Mouse (Mus musculus) stomach, embryonic 16.5 days (tissue): ENCODE results near the gene Mex3d. TPM values are rescaled to one million over a fixed set of nuclear protein-coding genes. Genes with fewer than 3 reads are reported as not detected.

Source experiments
- ATAC-seq: fragments of 200-750 bp; cut with Nextera tagmentation; 2 replicates; pipeline ENCODE4 v1.8.0; 2017; ENCODE audit warnings: moderate number of reproducible peaks, moderate TSS enrichment; ENCODE audit not compliant: insufficient read depth, low FRiP score
- H3K27ac ChIP-seq: fragments of 300-500 bp; sonication (generic); 2 replicates; pipeline ENCODE4 v1.5.1; 2014; ENCODE audit warnings: low read length
- H3K27me3 ChIP-seq: fragments of 300-500 bp; sonication (generic); 2 replicates; pipeline ENCODE4 v1.6.1; 2014; ENCODE audit warnings: low read length, control low read depth, mixed read lengths; ENCODE audit not compliant: control insufficient read depth, insufficient read depth
- H3K36me3 ChIP-seq: fragments of 300-500 bp; sonication (generic); 2 replicates; pipeline ENCODE4 v1.6.1; 2014; ENCODE audit warnings: low read length; ENCODE audit not compliant: control insufficient read depth, insufficient read depth
- H3K4me1 ChIP-seq: fragments of 300-500 bp; sonication (generic); 2 replicates; pipeline ENCODE4 v1.6.1; 2014; ENCODE audit warnings: low read length, control low read depth, mixed read lengths; ENCODE audit not compliant: control insufficient read depth, insufficient read depth
- H3K4me2 ChIP-seq: fragments of 300-500 bp; sonication (generic); 2 replicates; pipeline ENCODE4 v1.6.1; 2014; ENCODE audit warnings: low read depth, low read length, mixed read lengths
- H3K4me3 ChIP-seq: fragments of 300-500 bp; sonication (generic); replicated peaks from 2 replicates; pipeline ENCODE4 v1.5.1; 2014; ENCODE audit warnings: mild to moderate bottlenecking, low read length
- H3K9ac ChIP-seq: fragments of 300-500 bp; sonication (generic); 2 replicates; pipeline ENCODE4 v1.6.1; 2014; ENCODE audit warnings: low read length
- H3K9me3 ChIP-seq: fragments of 300-500 bp; sonication (generic); replicated peaks from 2 replicates; pipeline ENCODE4 v1.6.1; 2016; ENCODE audit warnings: low read length, control low read depth; ENCODE audit not compliant: control insufficient read depth
- WGBS: fragments of 180-500 bp; shearing (Covaris S2); extraction: QIAGEN DNeasy Blood & Tissue Kit; methylation state at CpG from one replicate; pipeline ENCODE4 v1.1.7; 2014; 5-methylcytosine and 5-hydroxymethylcytosine counted together
- polyA plus RNA-seq: library from polyadenylated mRNA; unstranded; fragments of >200 nt; fragmentation: Nextera tagmentation; extraction: Ambion mirVana; gene quantifications from 2 replicates; pipeline ENCODE4 v1.2.1, GENCODE M21; 2015

The Mex3d gene
- polyA plus RNA-seq: 3.0 and 4.1 TPM in 2 replicates

GRCm38 (mm10) chr10:80387522-80387959, at the start of gene Mex3d:
Mex3d (minus strand) TSS chr10:80387659.
- ATAC-seq: peak; percentile 71
- Histone ChIP-seq H3K4me3 (peak within 1 kb of the TSS; percentile 80), H3K4me1 (peaks cover 28% of the 10 kb centered on the region), H3K27me3 (no peaks in the 10 kb centered on the region), H3K4me2 (peak within 1 kb of the TSS; percentile 80), H3K9ac (peak within 1 kb of the TSS; percentile 98), H3K27ac (peak within 1 kb of the TSS; percentile 82), H3K36me3 (peaks cover 11% of the 10 kb centered on the region), H3K9me3 (no peaks in the 10 kb centered on the region)
- 0% methylated on average over 10 of the region's 61 CpGs for WGBS

DNA sequence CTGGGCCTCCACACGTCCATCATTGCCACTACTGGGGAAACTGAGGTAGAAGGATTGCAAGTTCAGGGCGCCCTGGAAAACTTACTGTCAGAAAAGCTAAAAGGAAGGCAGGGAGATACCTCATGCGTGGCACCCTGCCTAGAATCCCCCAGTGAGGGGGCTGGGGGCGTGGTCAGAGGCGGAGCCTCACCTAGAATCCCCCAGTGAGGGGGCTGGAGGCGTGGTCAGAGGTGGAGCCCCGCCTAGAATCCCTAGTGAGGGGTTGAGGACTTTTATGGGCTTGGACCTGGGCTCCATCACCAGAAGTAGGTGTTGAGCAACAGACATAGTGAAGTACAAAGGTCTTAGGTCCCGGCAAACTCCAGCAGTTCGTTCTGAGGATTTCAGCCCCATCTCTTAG, 48.8 kb upstream of the Mex3d start:
- H3K4me2 ChIP-seq: peak overlapping the region; percentile 47

DNA sequence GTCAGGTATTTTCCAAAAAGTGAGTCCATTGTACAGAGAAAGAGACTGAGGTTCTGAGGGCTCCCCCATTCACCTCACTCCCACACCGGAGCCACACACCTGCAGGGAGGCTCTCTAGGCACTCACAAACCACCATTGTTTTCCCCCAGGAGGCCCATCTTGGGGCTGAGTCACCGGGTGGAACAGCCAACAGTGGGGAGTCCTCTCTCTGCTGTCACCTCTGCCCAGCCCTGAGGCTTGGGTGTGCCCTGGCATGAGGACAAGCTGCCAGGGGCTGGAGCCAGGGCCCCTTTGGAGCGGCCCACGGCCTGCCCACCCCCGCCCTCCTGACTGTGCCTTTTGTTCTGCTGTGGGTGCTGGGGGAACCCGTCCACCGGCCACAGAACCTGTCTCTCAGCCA, 48.3 kb upstream of the Mex3d start:
- H3K9ac ChIP-seq: peak overlapping the region; percentile 60
- H3K27me3 ChIP-seq: no peaks in the 10 kb centered on the region
- peak; percentile 56 for ATAC-seq
- peak overlapping the region; percentile 47 for H3K4me2 ChIP-seq
- H3K4me1 ChIP-seq: peaks cover 37% of the 10 kb centered on the region
- no peak overlapping the region for H3K4me3 ChIP-seq
- H3K27ac ChIP-seq: peak overlapping the region; percentile 95
- H3K9me3 ChIP-seq: no peaks in the 10 kb centered on the region
- 40% methylated on average over 7 of the region's 7 CpGs for WGBS
- H3K36me3 ChIP-seq: no peaks in the 10 kb centered on the region

More for the DNA sequence above, 48.8 kb upstream of the Mex3d start:
- H3K36me3 ChIP-seq: no peaks in the 10 kb centered on the region
- H3K9ac ChIP-seq: peak overlapping the region; percentile 60
- WGBS: 11% methylated on average over 9 of the region's 9 CpGs
- H3K4me1 ChIP-seq: peaks cover 33% of the 10 kb centered on the region
- H3K27ac ChIP-seq: peak overlapping the region; percentile 95
- H3K27me3 ChIP-seq: no peaks in the 10 kb centered on the region
- no peaks in the 10 kb centered on the region for H3K9me3 ChIP-seq
- no peak for ATAC-seq
- H3K4me3 ChIP-seq: peak overlapping the region; percentile 11; the same call in 1 of the 2 replicates

DNA sequence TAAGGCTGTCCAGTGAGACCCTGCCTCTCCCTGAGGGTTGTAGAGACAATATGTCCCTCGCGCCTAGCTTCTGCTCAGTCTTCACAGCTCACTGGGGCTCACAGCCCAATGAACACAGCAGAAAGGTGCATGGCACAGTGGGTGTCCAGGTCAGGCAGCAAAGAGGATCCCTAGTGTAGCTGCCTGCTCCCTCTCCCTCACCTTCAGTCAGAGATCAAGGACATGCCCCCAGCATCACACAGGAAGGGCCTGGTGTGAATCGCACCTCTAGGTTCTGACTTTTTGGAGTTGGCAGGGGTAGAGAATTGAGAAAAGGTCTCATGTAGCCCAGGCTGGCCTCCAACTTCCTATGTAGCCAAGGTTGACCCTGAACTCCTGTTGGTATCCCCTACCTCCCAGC, 47.4 kb upstream of the Mex3d start:
- ATAC-seq: no peak
- Histone ChIP-seq H3K27ac (peak overlapping the region; percentile 95), H3K4me2 (no peak overlapping the region), H3K9ac (no peak overlapping the region), H3K9me3 (no peaks in the 10 kb centered on the region), H3K27me3 (no peaks in the 10 kb centered on the region), H3K4me1 (peaks cover 37% of the 10 kb centered on the region), H3K36me3 (0 out of 2 replicates have a peak, but pooled peaks cover 7% of the 10 kb centered on the region), H3K4me3 (no peak overlapping the region)
- WGBS: 83% methylated on average over 3 of the region's 3 CpGs

GRCm38 (mm10) chr10:80434233-80434592, 46.8 kb upstream of the Mex3d start:
- Histone ChIP-seq H3K9me3 (no peaks in the 10 kb centered on the region), H3K4me1 (peaks cover 37% of the 10 kb centered on the region), H3K9ac (no peak overlapping the region; the same call in 1 of the 2 replicates), H3K27ac (peak overlapping the region; percentile 95; the same call in 1 of the 2 replicates), H3K27me3 (no peaks in the 10 kb centered on the region), H3K4me2 (peak overlapping the region; percentile 33; the same call in 1 of the 2 replicates), H3K4me3 (peak overlapping the region; percentile 30), H3K36me3 (0 out of 2 replicates have a peak, but pooled peaks cover 10% of the 10 kb centered on the region)
- no peak for ATAC-seq
- 11% methylated on average over 8 of the region's 8 CpGs for WGBS

DNA sequence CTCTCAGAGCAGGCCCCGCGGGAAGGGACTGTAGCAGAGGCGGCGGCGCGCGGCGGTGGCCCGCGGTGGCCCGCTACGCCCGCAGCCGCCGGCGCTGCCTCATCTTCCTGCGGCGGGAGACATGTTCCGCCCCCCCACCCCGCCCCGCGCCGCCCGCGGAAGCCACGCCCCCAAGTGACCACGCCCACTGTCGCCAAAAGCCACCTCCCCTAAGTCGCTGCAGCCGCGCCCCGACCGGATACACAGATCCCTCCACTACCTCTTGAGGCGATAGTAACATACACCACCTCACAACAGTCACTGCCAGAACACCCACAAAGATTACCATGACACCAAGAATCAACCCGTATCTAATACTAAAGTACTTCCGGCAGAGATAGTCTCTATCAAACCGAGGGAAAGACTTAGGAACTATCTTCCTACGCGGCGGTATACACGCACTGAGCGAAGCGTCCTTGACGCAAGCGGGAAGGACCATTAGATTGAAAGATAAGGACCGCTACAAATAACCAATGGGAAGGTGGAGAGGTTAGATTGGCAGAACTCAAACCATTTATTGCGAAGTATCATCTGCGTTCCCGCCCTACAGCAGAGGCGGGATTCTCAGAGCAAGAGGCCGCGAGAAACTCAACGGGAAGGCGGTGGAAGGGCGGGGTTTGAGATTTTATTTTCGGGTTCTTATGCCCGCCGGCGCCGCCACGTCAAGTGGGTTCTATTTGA, 46.2 kb upstream of the Mex3d start, which contains the start of gene Tcf3:
Gene Tcf3 (minus strand): TSS at position 135 of the 720 bp plus-strand sequence.
- peak; percentile 92 for ATAC-seq
- H3K9ac ChIP-seq: peak within 1 kb of the TSS; percentile 99
- H3K4me1 ChIP-seq: peaks cover 37% of the 10 kb centered on the region
- peak within 1 kb of the TSS; percentile 96 for H3K4me2 ChIP-seq
- 0 out of 2 replicates have a peak, but pooled peaks cover 13% of the 10 kb centered on the region for H3K36me3 ChIP-seq
- no peaks in the 10 kb centered on the region for H3K9me3 ChIP-seq
- peak within 1 kb of the TSS; percentile 95 for H3K27ac ChIP-seq
- H3K4me3 ChIP-seq: peak within 1 kb of the TSS; percentile 97
- WGBS: under 1% methylated on average over 61 of the region's 61 CpGs
- H3K27me3 ChIP-seq: no peaks in the 10 kb centered on the region

DNA sequence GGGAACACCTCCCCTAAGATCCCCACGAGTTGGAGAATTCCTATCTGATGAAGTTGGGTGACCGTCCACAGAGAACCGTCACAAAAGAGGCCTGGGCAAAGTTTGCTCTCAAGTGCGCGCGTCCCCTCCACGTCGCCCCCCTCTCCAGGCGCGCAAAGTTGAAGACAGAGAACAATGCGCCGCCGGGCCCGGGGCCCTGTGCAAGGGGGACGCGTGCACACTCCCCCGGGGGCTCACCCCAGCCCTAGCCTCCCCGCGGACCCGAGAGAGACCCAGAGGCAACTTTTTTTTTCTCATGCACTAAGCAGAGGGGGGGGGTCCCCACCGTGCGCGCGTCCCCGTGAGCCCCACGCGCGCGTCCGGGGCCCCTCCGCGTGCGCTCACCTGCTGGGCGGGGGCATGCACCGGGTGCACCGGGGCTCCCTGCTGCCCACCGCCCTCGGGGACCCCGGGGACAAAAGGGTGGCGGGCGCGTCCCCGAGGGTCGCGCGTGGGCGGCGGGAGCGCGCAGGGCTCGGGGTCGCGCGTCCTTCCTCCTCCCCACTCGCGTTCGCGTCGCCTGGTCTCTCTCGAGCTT, 45.6 kb upstream of the Mex3d start:
- peak overlapping the region; percentile 96 for H3K4me2 ChIP-seq
- H3K9ac ChIP-seq: peak overlapping the region; percentile 99
- H3K36me3 ChIP-seq: 0 out of 2 replicates have a peak, but pooled peaks cover 18% of the 10 kb centered on the region
- peaks cover 36% of the 10 kb centered on the region for H3K4me1 ChIP-seq
- peak overlapping the region; percentile 90 for H3K27ac ChIP-seq
- peak overlapping the region; percentile 97 for H3K4me3 ChIP-seq
- no peaks in the 10 kb centered on the region for H3K27me3 ChIP-seq
- no peak for ATAC-seq
- no peaks in the 10 kb centered on the region for H3K9me3 ChIP-seq
- WGBS: under 1% methylated on average over 60 of the region's 60 CpGs

GRCm38 (mm10) chr10:80432387-80432785, 44.9 kb upstream of the Mex3d start:
- Histone ChIP-seq H3K27ac (peak overlapping the region; percentile 90), H3K4me2 (peak overlapping the region; percentile 96), H3K4me3 (peak overlapping the region; percentile 97), H3K36me3 (peaks cover 23% of the 10 kb centered on the region), H3K9me3 (no peaks in the 10 kb centered on the region), H3K27me3 (no peaks in the 10 kb centered on the region), H3K4me1 (peaks cover 33% of the 10 kb centered on the region), H3K9ac (peak overlapping the region; percentile 99)
- under 1% methylated on average over 4 of the region's 4 CpGs for WGBS
- no peak for ATAC-seq
